Comparison of ENCODE assay signal across 15 mouse cellular contexts in genomic region chr10:99038866-99039265, GRCm38 (mm10).
"Had no signal": no experiment of that assay in that cellular context is flagged by ENCODE, and none has a peak within 500 bp of the region (broad histone marks: within the 10 kb centered on the region; RNA-seq: fewer than 3 reads in every experiment).

No protein-coding gene starts in this region.

- H3K27ac ChIP-seq: intestine, embryonic 15.5 days; layer of hippocampus, adult 2 months; limb, embryonic 12.5 days; midbrain, embryonic 10.5 days; neural tube, embryonic 13.5 days had no signal

- DNase-seq: kidney, adult 18-20 months; kidney, postnatal 4 days; lung, adult 18-20 months; lung, postnatal 4 days; retina, postnatal 1 day; right cerebral cortex, postnatal 4 days; spleen, adult 18-20 months; thymus, adult 18-20 months; thymus, postnatal 14 days had no signal

- ATAC-seq: intestine, embryonic 15.5 days; midbrain, embryonic 16.5 days had no signal

- H3K36me3 ChIP-seq: intestine, embryonic 15.5 days; limb, embryonic 12.5 days; midbrain, embryonic 10.5 days; neural tube, embryonic 13.5 days had no signal

- H3K27me3 ChIP-seq: intestine, embryonic 15.5 days; limb, embryonic 12.5 days; neural tube, embryonic 13.5 days had no signal

- H3K9ac ChIP-seq: intestine, embryonic 15.5 days; limb, embryonic 12.5 days; neural tube, embryonic 13.5 days had no signal

- H3K4me3 ChIP-seq: intestine, embryonic 15.5 days; layer of hippocampus, adult 2 months; limb, embryonic 12.5 days; midbrain, embryonic 10.5 days; neural tube, embryonic 13.5 days had no signal

- H3K9me3 ChIP-seq: intestine, embryonic 15.5 days; limb, embryonic 12.5 days; midbrain, embryonic 10.5 days; neural tube, embryonic 13.5 days had no signal

- H3K4me1 ChIP-seq: intestine, embryonic 15.5 days; neural tube, embryonic 13.5 days had no signal

- H3K4me2 ChIP-seq: intestine, embryonic 15.5 days; limb, embryonic 12.5 days; neural tube, embryonic 13.5 days had no signal
